Mouse (Mus musculus): ENCODE results near the gene 4933425L06Rik. TPM values are rescaled to one million over a fixed set of nuclear protein-coding genes. Genes with fewer than 3 reads are reported as not detected.

Gene 4933425L06Rik
- total RNA-seq (2021) = not detected

DNA sequence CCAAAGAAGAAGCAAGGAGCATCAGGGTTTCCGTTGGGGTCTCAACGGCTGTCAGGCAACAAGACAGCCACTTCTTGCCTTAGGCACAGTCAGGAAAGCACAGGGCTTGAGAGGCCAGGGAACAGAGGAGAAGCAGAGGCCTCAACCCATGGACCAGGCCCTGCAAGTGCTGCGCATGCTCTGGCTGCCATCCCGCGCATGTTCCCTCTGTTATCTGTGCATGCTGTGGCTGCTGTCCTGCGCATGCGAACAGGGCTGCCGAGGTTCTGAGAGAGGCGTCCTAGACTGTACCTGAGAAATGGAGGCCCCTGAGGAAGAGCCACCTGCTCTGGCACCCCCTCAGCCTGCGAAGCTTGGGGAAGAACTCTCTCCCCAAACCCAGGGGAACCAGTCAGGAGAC is at the start of gene 4933425L06Rik:
Gene 4933425L06Rik, plus strand, starts transcription at position 261 of the 400 bp plus-strand sequence.
- DNase-seq (ENCODE audit: low spot score) = no peak
- intact Hi-C loops (cut with DNase I) = no loop called here

DNA sequence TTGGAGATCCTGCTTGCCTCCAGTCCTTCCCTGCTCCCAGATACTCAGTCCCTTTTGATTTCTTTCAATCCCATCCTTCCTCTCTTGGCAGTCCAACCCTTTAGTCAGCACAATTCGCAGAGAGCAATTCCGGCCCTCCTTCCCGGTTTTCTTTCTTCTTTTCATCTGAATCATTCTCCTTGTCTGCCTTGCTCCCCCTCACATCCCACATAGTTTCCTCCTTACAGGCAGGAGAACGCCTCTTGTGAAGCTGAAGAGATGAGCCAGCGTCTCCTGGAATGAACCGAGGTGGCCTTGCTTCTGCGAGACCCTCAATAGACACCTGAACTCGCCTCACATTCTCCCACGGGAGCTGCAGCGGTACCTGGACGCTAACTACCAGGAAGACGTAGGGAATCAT is 44.1 kb upstream of the 4933425L06Rik start:
- intact Hi-C loops (cut with DNase I) = no loop called here
- no peak for DNase-seq (ENCODE audit: low spot score)

DNA sequence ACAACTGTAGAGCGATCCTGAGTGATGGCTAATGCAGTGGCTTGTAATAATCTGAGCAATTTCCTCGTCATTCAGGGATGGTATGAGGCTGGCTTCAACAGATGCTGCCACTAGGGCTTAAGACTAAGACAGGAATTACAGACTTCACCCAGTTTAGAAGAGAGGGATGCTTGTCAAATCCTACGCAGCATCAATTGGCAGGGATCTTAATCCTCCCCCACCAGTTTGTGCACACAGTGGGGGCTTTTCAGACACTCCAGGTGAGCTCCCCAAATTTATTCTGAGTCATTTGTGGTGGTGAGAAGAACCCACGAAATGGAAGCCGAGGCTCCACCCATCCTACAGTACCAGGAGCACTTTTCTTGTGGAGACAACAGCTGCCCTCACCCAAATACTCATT is 43.6 kb upstream of the 4933425L06Rik start:
- intact Hi-C loops (cut with DNase I) = no loop called here

DNA sequence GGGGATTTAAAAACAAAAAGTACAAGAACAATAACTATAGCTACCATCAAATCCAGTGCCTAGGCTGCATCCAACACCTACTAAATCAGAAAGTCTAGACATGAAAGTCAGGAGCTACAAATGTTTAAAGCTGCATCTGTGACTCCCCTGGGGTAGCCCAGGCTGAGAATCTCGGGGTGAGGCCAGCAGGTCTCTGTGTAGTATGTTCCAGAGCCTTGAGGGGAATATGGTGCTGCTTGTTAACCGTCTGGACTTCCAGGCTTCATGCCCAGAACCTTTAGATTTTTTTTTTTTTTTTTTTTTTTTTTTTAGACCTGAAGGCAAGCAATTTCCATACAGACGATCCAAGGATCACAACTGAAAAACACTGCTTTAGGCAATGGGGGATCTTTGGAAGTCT is 38.0 kb upstream of the 4933425L06Rik start:
- no peak for DNase-seq (ENCODE audit: low spot score)
- intact Hi-C loops (cut with DNase I) = no loop called here

More for the DNA sequence above, 43.6 kb upstream of the 4933425L06Rik start:
- no peak for DNase-seq (ENCODE audit: low spot score)

DNA sequence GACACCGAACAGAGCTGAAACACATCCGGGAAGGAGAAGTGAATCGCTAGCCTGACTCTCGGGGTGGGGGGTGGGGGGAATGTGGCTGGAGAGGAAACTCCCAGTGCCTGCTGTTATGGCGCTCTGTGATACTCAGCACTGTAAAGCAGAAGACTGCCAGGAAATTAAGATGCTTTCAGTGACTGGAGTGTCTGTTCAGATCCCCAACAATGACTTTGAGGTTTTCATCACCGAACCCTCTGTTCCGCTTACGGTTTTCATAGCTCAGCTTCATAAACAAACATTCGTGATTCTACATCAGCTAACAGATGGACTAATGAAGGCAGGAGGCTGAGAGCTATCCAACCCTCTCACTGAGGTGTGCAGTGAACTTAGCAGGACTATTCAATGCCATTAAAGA is 34.5 kb upstream of the 4933425L06Rik start:
- intact Hi-C loops (cut with DNase I) = no loop called here
- no peak for DNase-seq (ENCODE audit: low spot score)

DNA sequence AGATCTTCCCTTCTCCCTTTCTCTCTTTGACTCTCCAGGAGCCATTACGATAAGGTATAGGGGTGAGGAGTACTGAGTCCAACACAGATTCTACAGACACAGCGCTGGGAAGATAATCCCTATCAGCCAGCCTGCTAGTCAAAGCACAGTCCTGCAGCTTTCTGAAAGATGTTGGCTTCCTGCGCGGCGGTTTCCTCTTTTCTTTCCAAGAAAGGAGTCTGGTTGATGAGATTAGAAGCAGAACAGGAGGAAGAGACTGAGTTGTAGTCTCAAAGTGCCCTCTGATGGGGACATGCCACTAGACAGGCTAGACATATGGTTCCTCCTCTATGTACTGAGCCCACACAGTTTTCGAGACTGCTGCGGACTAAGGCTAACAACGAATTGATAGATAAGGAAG is 33.3 kb upstream of the 4933425L06Rik start:
- intact Hi-C loops (cut with DNase I) = loop anchor here (2.0 kb wide), 1 partner anchor 100 kb away; no protein-coding TSS in a partner anchor
- DNase-seq (ENCODE audit: low spot score) = no peak

DNA sequence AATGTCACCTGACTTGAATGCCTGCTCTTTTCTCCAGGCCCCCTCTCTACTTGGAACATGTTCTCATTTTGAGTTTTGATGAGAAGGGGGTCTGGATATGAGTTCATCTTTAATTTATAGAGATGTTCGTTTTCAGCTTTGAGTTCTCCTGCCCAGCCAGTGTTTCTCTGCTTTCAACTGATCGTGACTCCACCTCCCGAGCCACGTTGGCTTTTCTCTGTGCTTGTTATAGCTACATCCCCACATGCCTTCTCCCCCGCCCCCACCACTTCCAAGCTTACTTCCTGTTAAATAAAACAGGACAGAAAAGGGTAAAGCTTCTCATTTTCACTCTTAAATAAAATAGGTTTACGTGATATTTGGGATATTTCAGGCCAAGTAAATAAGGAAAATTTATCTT is 30.5 kb upstream of the 4933425L06Rik start:
- intact Hi-C loops (cut with DNase I) = loop anchor here (5.0 kb wide), 2 partner anchors 171 to 234 kb away; partner anchors contain the start of gene Cwc27
- no peak for DNase-seq (ENCODE audit: low spot score)

DNA sequence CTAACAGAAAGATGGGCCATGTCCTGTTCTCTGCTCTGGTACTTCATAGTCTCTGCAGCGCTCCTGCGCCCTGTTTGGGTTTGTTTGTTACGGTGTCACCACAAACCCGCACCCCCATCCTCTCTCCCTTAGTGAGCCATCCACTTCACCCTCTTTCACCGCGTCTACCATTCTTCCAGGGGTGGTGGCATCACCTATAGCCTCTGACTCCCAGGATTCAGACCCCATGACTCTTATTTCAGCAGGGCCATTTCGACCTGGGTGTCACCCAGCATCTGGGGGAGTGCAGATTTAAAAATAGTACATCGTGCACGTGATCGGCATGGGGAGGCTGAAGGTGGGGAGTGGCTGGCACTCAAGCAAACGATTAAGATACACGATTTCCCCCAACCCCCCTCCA is 28.3 kb upstream of the 4933425L06Rik start:
- no peak for DNase-seq (ENCODE audit: low spot score)
- intact Hi-C loops (cut with DNase I) = loop anchor here (5.0 kb wide), 2 partner anchors 169 to 236 kb away; partner anchors contain the start of gene Cwc27

DNA sequence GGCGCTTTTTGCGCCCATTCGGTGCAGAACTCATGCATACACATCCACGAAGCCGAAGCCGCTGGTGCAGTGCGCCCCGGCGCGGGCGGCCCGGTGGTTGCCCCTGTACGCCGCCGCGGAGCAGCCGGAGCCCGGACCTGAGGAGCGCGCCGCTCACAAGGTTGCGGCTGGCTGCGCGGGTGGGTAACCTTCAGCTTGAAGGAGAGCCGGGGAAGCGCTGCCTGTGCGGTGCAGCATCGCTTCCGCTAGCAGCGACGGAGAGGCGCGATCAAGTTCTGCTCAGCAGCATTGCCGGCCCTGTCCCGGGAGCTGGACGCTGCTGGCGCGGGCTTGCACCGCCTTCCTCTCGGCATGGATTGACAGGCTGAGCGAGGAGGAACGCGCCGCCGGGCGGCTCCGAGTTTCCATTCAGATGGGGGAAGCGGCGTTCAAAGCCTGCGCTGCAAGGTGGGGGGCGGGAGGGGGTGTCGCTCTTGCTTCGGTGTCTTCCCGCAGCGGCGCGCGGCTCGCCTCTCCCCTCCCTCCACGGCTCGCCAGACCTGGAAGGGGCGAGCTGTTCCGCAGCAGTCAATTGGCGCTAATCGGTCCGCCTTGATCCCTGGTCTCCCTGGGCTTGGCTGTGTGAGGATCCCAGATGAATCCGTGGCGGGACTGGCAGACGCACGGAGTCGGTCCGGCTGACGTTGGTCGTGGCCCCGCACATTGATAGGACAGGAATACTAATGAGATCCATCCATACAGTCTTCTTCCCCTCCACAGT is 27.6 kb upstream of the 4933425L06Rik start, which contains the start of gene Rgs7bp:
Gene Rgs7bp, minus strand, starts transcription at position 750 of the 760 bp plus-strand sequence.
- DNase-seq (ENCODE audit: low spot score) = peak; percentile 33
- intact Hi-C loops (cut with DNase I) = loop anchor here (5.0 kb wide), 2 partner anchors 168 to 237 kb away; partner anchors contain the start of gene Cwc27

DNA sequence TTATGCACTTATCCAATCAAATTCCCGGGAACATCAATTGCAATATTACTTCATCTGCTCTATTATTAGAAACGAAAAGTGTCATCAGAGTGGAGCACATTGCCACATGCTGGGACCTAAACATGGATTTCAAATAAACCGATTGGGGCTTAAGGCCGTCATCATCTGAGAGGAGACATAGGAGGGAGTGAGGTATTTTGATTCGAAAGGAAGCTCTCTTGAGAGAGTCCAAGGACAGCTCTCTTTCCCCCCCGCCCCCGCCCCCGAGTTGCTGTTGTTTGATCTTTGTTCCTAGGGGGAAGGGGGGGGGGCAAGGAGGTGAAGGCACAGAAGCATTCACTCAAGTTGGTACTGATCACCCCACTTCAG is 27.0 kb upstream of the 4933425L06Rik start:
- intact Hi-C loops (cut with DNase I) = loop anchor here (5.0 kb wide), 2 partner anchors 167 to 238 kb away; partner anchors contain the start of gene Cwc27
- no peak for DNase-seq (ENCODE audit: low spot score)

DNA sequence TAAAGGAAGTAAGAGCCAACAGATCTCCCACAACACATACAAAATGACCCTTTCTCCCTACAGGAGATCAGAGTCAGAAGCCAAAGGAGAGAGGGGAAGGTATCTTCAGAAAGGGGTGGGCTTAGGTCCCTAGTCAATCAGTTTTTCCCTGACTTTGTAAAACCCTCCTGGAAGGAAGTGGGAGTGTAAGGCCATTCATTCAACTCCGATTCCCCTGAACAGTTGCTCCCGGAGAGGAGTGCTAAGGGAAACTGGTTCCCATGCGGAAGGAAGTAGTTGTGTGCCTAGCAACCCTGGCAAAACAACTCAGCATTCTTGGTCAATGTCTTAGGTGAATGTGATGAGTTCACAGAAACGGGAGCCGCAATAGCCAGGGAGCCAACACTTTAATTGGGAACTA is 26.5 kb upstream of the 4933425L06Rik start:
- intact Hi-C loops (cut with DNase I) = no loop called here
- peak; percentile 9 for DNase-seq (ENCODE audit: low spot score)

DNA sequence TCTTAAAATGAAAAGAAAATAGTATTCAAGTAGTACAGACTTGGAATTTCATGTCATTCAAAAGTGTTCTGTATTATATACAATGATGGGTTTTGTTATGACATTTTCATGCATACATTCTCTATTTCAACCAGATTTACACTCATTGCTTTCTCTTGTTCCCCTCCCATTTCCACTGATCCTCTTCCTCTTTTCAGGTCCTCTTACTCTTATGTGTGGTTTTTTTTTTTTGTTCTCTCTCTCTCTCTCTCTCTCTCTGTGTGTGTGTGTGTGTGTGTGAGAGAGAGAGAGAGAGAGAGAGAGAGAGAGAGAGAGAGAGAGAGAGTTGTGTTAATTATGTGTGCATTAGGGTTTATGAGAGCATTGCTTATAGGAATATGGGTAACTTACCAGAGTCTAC is 15.8 kb upstream of the 4933425L06Rik start:
- intact Hi-C loops (cut with DNase I) = no loop called here

DNA sequence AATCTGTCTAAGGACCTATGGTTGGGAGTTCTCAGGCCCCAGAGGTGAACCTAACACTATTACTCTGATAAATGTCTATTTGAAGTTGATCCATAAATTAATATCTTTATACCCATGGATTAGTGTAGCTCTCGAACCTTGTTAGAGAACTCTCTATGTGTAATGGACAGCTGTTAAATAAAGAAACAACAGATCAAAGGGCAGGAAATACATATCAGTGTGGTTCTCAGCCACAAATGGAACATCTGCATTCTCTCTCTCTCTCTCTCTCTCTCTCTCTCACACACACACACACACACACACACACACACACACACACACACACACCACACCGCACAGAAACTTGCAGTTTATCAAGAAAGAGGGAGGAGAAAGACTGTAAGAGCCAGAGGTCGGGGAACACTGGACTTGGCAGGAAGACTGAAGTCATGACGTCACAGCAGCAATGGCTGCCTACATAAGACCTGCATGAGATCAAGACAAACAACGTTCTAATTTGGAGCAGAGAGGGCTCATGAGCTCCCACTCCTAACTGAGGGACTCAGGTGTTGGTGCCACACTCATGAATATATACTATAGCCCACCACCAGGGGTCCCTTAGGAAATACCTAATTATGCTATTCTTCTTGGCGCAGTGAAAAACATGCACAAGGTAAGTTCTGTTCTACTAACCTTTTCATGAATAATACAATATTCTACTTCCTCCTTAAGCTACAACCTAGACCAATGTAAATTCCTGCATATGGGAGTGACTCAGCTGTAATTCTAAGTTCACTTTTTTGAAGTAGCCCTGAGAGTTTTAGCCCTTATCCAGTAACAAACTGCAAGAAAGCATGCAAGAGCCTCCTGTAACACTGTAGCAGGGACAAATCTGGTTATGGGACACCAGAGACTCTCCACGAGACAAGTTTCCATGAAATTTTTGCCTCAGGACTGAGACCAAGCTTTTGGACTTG is 14.8 kb upstream of the 4933425L06Rik start:
- no peak for DNase-seq (ENCODE audit: low spot score)
- intact Hi-C loops (cut with DNase I) = no loop called here

More for the DNA sequence above, 15.8 kb upstream of the 4933425L06Rik start:
- DNase-seq (ENCODE audit: low spot score) = no peak

DNA sequence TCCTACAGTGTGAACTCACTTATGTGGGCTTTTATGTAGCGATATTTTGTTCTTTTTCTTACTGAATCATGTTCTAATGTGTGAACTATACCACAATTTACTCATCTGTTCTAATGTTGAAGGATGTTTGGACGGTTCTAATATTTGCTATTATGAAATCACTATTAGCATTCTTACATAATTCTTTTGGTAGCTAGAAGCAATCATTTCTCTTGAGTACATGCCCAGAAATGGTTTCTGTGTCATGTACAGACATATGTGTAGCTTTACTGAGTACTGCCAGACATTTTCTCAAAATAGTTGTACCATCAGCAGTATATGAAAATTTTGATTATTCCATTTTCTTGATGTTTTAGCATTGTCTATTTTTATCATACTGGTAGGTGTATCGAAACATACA is 7.4 kb downstream of the 4933425L06Rik start:
- intact Hi-C loops (cut with DNase I) = no loop called here
- DNase-seq (ENCODE audit: low spot score) = no peak

DNA sequence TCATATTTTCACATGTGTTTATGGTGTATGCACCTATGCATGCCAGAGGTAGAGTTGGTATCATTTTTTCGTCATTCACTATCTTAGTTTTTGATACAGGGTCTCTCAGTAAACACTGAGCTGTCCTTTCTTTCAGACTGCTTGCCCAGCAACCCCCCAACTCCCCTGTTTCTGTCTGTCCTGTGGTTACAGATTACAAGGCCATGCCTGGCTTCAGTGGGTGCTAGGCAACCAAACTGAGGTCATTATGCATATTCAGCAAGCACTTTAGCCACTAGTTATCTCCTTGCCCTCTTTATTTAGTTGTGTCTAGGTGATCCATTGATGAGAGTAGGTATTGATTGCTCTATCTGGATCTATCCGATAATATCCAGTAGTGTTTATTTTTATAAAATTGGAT is 14.4 kb downstream of the 4933425L06Rik start:
- intact Hi-C loops (cut with DNase I) = no loop called here
- DNase-seq (ENCODE audit: low spot score) = no peak

DNA sequence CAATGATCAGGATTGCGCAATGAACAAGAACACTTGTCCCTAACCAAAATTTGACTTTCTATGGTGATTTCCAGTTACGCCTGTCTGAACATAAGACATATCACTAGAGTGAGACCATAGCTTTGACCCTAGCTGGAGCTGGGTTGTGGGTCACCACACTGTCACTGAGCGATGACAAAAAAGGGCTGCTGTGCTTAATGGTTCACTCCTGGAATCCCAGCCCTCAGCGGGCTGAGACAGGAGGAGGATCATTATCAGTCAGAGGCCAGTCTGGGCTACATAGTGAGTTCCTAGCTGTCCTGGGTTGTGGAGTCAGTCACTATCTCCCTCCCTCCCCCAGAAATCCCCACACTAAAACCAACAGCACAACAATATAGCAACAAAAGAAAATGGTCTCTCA is 18.8 kb downstream of the 4933425L06Rik start:
- intact Hi-C loops (cut with DNase I) = no loop called here

DNA sequence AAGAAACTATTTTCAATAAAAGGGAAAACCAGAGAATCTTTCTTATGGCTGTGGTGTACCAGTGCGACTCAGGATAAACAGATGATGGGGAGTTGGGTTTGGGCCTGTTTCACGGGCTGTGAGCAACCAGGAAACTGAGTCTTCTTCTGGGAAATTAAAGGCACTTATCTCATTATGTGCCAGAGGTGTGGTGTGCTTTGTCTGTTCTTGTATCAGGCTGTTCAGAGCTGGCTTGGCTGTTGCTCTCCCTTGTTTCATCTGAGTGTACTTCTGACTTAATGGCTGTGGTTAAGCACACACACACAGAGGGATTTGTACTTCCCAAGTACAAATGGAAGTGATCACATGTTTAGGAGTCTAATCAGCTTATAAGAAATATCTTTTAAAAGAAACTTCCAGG is 22.5 kb downstream of the 4933425L06Rik start:
- no peak for DNase-seq (ENCODE audit: low spot score)
- intact Hi-C loops (cut with DNase I) = no loop called here

More for the DNA sequence above, 18.8 kb downstream of the 4933425L06Rik start:
- no peak for DNase-seq (ENCODE audit: low spot score)

DNA sequence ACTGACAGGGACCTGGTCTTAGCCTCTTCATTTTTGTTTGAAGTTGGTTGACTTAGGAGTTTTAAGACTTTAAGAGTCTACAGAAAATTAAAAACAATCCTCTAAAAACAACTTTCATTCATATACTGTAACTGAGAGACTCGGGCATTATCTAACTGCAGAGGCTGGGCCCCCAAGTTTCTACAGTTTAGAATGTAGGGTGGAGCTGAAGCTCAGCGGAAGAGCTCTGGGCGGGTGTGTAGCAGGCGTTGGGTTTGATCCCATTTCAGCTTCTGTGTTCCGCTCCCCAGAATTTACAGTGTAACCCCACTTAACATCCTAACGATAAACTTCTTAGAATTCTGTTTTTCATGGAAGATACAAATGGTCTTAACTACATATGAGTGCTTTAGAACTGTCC is 29.7 kb downstream of the 4933425L06Rik start:
- DNase-seq (ENCODE audit: low spot score) = no peak
- intact Hi-C loops (cut with DNase I) = no loop called here

DNA sequence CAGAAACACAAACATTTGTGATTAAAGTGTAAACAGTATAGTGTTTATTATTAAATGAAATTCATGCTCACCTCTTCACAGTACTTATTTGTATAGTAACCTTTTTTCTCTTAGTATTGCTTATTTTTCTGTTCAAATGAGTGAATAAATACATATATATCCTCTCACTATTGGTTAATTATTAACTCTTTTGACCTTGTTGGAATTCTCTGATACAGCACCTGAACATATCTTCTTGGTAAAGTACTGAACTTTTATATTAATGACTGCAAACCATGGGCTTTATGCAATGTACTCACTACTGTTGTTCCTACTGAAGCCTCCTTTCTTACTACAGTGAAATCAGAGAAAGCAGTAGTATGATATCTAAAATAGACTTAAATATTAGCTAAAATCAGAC is 39.7 kb downstream of the 4933425L06Rik start:
- intact Hi-C loops (cut with DNase I) = no loop called here

DNA sequence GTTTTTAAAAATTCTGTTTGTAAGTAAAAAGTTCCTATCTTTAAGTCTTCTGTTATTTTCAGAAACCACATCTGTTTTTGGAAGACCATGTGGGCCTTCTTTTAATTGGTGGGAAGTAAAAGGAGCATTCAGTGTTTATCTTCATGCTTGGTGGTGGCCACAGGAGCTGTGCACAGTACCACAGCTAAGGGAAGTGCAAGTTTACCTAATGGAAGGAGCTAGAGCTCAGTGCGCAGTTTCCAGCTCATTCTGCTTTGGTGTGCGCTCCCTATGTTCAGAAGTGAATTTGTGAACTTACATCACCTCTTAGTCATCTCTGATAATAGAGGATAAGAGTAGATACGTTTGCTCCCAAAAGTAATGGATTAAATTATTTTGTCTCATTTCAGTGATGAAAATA is 40.2 kb downstream of the 4933425L06Rik start:
- intact Hi-C loops (cut with DNase I) = no loop called here
- no peak for DNase-seq (ENCODE audit: low spot score)

More for the DNA sequence above, 39.7 kb downstream of the 4933425L06Rik start:
- no peak for DNase-seq (ENCODE audit: low spot score)
